Mouse (Mus musculus) kidney, adult 11 months (tissue): ENCODE results near the gene Slco3a1.

Source experiments
- DNase-seq: peaks from one replicate; pipeline ENCODE4 v3.0.0; 2022

Gene Slco3a1

DNA sequence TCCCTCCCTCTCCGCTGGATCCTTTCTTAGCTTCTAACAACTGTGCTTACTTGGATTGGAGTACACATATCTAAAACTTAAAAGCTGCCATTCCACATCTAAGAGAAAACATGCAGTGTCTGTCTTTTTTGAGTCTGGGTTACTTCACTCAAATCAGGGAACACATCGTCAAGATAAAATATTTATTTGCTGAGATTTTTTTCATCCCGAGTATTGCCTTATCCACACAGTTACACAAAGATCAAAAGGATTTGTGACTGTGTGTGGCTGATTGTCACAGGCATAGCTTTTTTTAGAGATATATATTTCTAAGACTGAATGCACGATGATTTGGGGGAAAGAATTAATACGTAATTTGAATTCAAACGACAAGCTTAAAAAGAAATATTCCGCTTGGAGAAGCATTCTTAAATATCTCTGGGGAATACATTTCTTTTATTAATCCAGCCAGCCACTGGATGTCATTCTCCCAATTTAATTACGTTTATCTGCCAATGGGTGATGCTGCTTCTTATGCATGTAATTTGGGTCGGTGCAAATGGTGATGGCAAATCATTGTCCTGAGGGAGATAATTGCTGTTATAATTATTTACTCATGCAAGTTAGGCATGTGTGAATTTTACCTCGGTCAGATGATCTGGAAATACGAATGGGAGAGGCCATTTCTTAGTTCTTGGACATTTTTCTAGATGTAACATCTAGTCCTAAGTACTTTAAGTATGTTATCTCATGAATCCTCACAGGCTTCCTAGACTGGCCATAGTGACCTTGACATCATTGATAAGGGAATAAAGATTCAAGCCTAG is 285.1 kb downstream of the Slco3a1 start:
- no peak for DNase-seq

DNA sequence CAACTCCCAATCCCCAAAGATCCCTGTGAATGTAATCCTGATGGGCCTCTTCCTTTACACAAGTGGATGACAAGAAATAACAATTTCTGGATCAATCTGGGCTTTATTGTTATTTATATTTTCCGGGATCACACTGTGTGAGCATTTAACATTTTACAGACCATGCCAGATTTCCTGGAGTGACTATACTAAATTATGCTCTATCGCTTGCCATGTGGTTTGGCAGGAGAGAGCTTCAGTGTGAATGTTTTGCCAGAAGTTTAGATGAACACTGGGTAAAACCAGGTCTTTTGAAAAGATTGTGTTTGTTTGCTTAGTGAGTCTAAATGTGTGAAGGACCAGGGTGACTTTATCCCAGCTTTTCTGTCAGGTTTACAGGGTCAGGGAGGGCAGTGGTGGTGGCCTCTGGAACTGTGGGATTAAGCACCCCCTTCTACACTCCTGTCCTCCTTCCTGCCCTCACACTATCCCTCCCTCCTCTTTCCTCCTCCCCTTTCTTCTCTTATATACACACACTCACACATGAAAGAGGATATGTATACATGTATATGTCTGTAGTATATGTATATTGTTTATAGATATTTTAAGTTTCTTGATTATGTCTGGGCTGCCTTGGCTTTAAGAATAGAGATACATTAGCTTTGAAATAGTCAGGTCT is 287.9 kb downstream of the Slco3a1 start:
- no peak for DNase-seq

DNA sequence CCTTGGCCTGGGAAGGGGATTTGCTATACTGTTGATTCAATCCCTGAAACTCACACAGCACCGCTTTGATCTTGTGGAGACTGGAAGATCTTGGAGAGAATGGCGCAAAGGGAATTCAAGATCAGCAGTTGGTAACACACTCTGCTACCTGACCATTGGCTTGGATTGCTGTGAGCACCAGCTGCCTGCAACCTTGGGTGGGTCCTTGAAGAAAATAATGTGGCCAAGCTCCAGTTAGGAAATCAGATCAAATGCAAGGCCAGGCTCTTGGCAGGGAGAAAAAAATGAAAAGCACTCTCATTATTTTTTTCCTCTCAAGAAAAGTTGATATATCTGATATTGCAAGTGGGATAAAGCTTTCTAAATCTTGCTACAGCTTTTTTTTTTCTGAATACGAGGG is 298.3 kb downstream of the Slco3a1 start:
- no peak for DNase-seq

DNA sequence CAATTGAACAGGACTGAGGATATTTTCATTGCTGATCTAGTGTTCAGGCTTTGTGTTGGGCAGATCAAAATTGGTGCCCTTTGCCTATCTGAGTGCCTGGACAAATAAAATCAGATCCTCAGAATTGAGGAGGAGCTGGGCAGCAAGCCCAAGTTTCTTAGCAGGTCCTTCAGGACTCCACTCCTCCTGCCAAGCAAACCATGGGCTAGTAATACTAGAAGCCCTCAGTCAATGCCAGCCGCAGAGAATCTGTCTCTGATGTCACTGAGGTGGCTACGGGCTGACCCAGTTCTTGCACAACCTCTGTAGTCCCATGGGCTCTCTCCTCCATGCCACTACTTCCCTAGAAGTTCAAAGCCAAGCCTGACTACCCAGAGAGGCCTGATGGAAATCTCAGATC is 302.5 kb downstream of the Slco3a1 start:
- DNase-seq = no peak

DNA sequence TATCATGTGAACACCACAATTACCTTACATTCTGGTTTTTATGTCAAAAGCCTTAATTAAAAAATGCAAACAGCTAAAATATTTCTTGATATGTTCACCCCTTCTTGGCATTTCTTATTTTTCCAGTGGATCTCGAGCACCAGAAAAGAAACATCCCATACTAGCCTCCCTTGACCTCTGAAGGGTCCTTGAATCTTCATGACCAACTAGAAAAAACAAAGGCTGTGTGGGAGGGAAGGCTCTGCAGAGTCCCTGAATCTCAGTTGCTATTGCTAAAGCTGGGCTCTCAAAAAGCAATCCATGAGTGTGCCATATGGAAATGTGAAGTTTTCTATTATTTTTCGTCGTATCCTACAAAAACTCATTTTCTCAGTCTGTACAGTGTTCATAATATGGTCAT is 313.3 kb downstream of the Slco3a1 start:
- DNase-seq = no peak

DNA sequence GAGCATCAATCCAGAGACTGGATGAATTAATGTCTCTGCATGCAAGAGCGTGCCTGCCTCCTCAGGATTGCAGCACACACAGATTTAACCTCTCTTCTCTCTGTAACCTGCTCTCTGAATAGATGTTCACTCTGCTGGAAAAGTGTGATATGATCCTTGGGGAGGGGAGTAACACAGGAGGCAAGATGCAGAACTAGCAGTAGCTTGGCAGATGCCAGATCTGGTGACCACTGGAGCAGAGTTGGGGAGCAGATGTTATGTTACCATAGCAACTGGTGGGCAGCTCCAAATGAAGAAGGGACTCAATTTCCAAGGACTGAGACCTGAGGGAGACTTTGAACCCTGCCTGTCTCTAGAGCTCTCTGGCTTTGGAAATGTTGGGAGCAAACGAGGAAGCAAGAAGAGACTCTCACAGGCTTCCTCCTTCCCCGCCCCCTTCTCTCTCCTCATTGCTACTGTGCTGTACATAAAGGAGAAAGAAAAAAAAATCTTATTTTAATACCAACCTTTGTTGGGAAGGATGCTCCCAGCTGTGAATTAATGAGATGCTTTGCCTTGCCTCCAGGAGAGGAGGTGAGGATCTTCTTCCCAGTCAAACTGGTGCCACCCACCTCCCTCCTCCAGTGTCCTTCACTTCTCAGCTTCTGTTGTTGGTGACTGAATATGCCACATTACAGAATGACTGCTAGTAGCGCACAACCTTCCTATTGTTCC is 314.0 kb downstream of the Slco3a1 start:
- DNase-seq = no peak
